Mouse (Mus musculus) testis, postnatal 10 days (tissue): ENCODE results near the gene Epm2a.
"Not testable (repeated sequence)": the region's sequence is repeated elsewhere in the genome, so short reads cannot be mapped to it uniquely, and the experiment has no call there.

Experiments used
- DNase-seq: peaks from one replicate; pipeline ENCODE4 v3.0.0; 2021; ENCODE audit warnings: low spot score

The Epm2a gene

GRCm38 (mm10) chr10:11343205-11344141 is at the start of gene Epm2a:
Epm2a (plus strand) TSS chr10:11343404.
- DNase-seq: peak; percentile 85

- DNase-seq: no peak
Observed at GRCm38 (mm10) chr10:11298418-11298817, 44.8 kb upstream of the Epm2a start.

- no peak for DNase-seq
Observed at GRCm38 (mm10) chr10:11305365-11306053, 37.7 kb upstream of the Epm2a start.

- no peak for DNase-seq
Observed at GRCm38 (mm10) chr10:11306054-11306367, 37.2 kb upstream of the Epm2a start.

GRCm38 (mm10) chr10:11309866-11310265 is 33.3 kb upstream of the Epm2a start:
- no peak for DNase-seq

GRCm38 (mm10) chr10:11310481-11310880 is 32.7 kb upstream of the Epm2a start:
- DNase-seq: no peak

GRCm38 (mm10) chr10:11317856-11318454 is 25.2 kb upstream of the Epm2a start:
- DNase-seq: not testable (repeated sequence)

GRCm38 (mm10) chr10:11319446-11319970 is 23.7 kb upstream of the Epm2a start:
- DNase-seq: no peak

- DNase-seq: no peak
Observed at GRCm38 (mm10) chr10:11322316-11322715, 20.9 kb upstream of the Epm2a start.

- no peak for DNase-seq
Observed at GRCm38 (mm10) chr10:11323202-11323898, 19.9 kb upstream of the Epm2a start.

GRCm38 (mm10) chr10:11326526-11326925 is 16.7 kb upstream of the Epm2a start:
- no peak for DNase-seq

- no peak for DNase-seq
Observed at GRCm38 (mm10) chr10:11344536-11345468, 1.6 kb downstream of the Epm2a start.

GRCm38 (mm10) chr10:11350243-11350974 is 7.2 kb downstream of the Epm2a start:
- peak; percentile 47 for DNase-seq

GRCm38 (mm10) chr10:11354609-11355008 is 11.4 kb downstream of the Epm2a start:
- no peak for DNase-seq

GRCm38 (mm10) chr10:11361985-11362692 is 18.9 kb downstream of the Epm2a start:
- no peak for DNase-seq

GRCm38 (mm10) chr10:11362896-11363487 is 19.8 kb downstream of the Epm2a start:
- no peak for DNase-seq

- no peak for DNase-seq
Observed at GRCm38 (mm10) chr10:11381302-11381701, 38.1 kb downstream of the Epm2a start.

- DNase-seq: peak; percentile 42
Observed at GRCm38 (mm10) chr10:11410926-11411325, 67.7 kb downstream of the Epm2a start.

GRCm38 (mm10) chr10:11420071-11420470 is 76.9 kb downstream of the Epm2a start:
- DNase-seq: no peak
